Mouse (Mus musculus) heart, embryonic 14.5 days (tissue): ENCODE measurements around the gene Ikbke. TPM values are rescaled to one million over a fixed set of nuclear protein-coding genes. Genes with fewer than 3 reads are reported as not detected.

Experiments
- ATAC-seq: fragments of 200-750 bp; cut with Nextera tagmentation; 2 replicates; pipeline ENCODE4 v1.8.0; 2017; ENCODE audit warnings: low read depth, moderate TSS enrichment; ENCODE audit not compliant: insufficient number of reproducible peaks, insufficient read depth, low FRiP score
- H3K27ac ChIP-seq, 2 experiments: fragments of 200-500 bp in 1 of 2; fragments of 300-500 bp in 1 of 2; sonication (generic) in 1 of 2; replicated peaks in 1 of 2; 2 replicates each; pipeline ENCODE4 v1.5.1; 2012 to 2014; ENCODE audit warnings: low read depth in 2 of 2, low read length in 2 of 2, control low read depth in 1 of 2, mild to moderate bottlenecking in 1 of 2, mixed read lengths in 1 of 2; ENCODE audit not compliant: control insufficient read depth in 1 of 2, insufficient read depth in 1 of 2
- H3K27me3 ChIP-seq: fragments of 300-500 bp; sonication (generic); 2 replicates; pipeline ENCODE4 v1.6.1; 2014; ENCODE audit warnings: mild to moderate bottlenecking, low read length, control low read depth; ENCODE audit not compliant: control insufficient read depth, insufficient read depth
- H3K36me3 ChIP-seq: fragments of 300-500 bp; sonication (generic); 2 replicates; pipeline ENCODE4 v1.6.1; 2014; ENCODE audit warnings: mild to moderate bottlenecking, control low read depth, low read length, mixed read lengths; ENCODE audit not compliant: control insufficient read depth, insufficient read depth
- H3K4me1 ChIP-seq, 2 experiments: fragments of 200-500 bp in 1 of 2; fragments of 300-500 bp in 1 of 2; sonication (generic) in 1 of 2; 2 replicates each; pipeline ENCODE4 v1.6.1; 2012 to 2014; ENCODE audit warnings: low read length in 2 of 2, control low read depth in 1 of 2, mixed read lengths in 1 of 2; ENCODE audit not compliant: control insufficient read depth in 2 of 2, insufficient read depth in 2 of 2
- H3K4me2 ChIP-seq: fragments of 300-500 bp; sonication (generic); 2 replicates; pipeline ENCODE4 v1.6.1; 2014; ENCODE audit warnings: mild to moderate bottlenecking, low read length
- H3K4me3 ChIP-seq, 2 experiments: fragments of 200-500 bp in 1 of 2; fragments of 300-500 bp in 1 of 2; sonication (generic) in 1 of 2; 2 replicates each; pipeline ENCODE4 v1.5.1; 2012 to 2014; ENCODE audit warnings: low read length in 2 of 2, mild to moderate bottlenecking in 2 of 2, control low read depth in 1 of 2, low read depth in 1 of 2, moderate library complexity in 1 of 2; ENCODE audit not compliant: control insufficient read depth in 1 of 2, insufficient read depth in 1 of 2
- H3K9ac ChIP-seq: fragments of 300-500 bp; sonication (generic); 2 replicates; pipeline ENCODE4 v1.6.1; 2014; ENCODE audit warnings: mild to moderate bottlenecking, low read length
- H3K9me3 ChIP-seq: fragments of 300-500 bp; sonication (generic); 2 replicates; pipeline ENCODE4 v1.6.1; 2016; ENCODE audit warnings: low read length, control low read depth; ENCODE audit not compliant: control insufficient read depth
- WGBS: fragments of 180-500 bp; shearing (Covaris S2); extraction: QIAGEN DNeasy Blood & Tissue Kit; methylation state at CpG from one replicate; pipeline ENCODE4 v1.1.7; 2014; 5-methylcytosine and 5-hydroxymethylcytosine counted together
- polyA plus RNA-seq: library from polyadenylated mRNA; unstranded; fragments of >200 nt; fragmentation: Nextera tagmentation; extraction: Ambion mirVana; gene quantifications from 2 replicates; pipeline ENCODE4 v1.2.1, GENCODE M21; 2014

The Ikbke gene
- polyA plus RNA-seq, 1 experiment from 2014 or later, result 2.6 TPM

GRCm38 (mm10) chr1:131245926-131246325 lies 33.5 kb downstream of the Ikbke start:
- peak overlapping the region; percentile 94 for H3K4me2 ChIP-seq
- no peaks in the 10 kb centered on the region for H3K36me3 ChIP-seq
- H3K27ac ChIP-seq, result peak overlapping the region in 1 of 2 experiments; percentile 54; a peak in 2 of 4 replicates
- H3K4me1 ChIP-seq, result peaks cover 21 to 39% of the 10 kb centered on the region in 2 experiments
- no peak overlapping the region for H3K9ac ChIP-seq
- H3K4me3 ChIP-seq, result peak overlapping the region; percentile 72 to 91
- H3K27me3 ChIP-seq, result peaks cover 15% of the 10 kb centered on the region
- WGBS, result 8% methylated on average over 9 of the region's 9 CpGs
- H3K9me3 ChIP-seq, result no peaks in the 10 kb centered on the region
- 0 out of 2 replicates have a peak, but pooled peaks have one; percentile 23 for ATAC-seq

- Histone ChIP-seq H3K27ac (peak within 1 kb of the TSS in 1 of 2 experiments; percentile 54; a peak in 1 of 4 replicates), H3K9ac (peak within 1 kb of the TSS; percentile 78), H3K9me3 (no peaks in the 10 kb centered on the region), H3K4me2 (peak within 1 kb of the TSS; percentile 94), H3K27me3 (peaks cover 15% of the 10 kb centered on the region), H3K4me1 (peaks cover 15 to 32% of the 10 kb centered on the region in 2 experiments), H3K4me3 (peak within 1 kb of the TSS; percentile 72 to 91), H3K36me3 (no peaks in the 10 kb centered on the region)
- WGBS, result 1% methylated on average over 49 of the region's 60 CpGs
- peak; percentile 44; the same call in 1 of the 2 replicates for ATAC-seq
These were observed 34.1 kb downstream of the Ikbke start, which contains the start of gene Rassf5 for GRCm38 (mm10) chr1:131245089-131245856. Gene Rassf5, minus strand, starts transcription at chr1:131245258.

- Histone ChIP-seq H3K4me3 (peak overlapping the region; percentile 72 to 91), H3K9me3 (no peaks in the 10 kb centered on the region), H3K4me2 (peak overlapping the region; percentile 94), H3K36me3 (no peaks in the 10 kb centered on the region), H3K27ac (no peak overlapping the region), H3K4me1 (peaks cover 15 to 33% of the 10 kb centered on the region in 2 experiments), H3K27me3 (peaks cover 15% of the 10 kb centered on the region), H3K9ac (peak overlapping the region; percentile 78)
- under 1% methylated on average over 54 of the region's 57 CpGs for WGBS
- no peak; the same call in 1 of the 2 replicates for ATAC-seq
These were observed 34.8 kb downstream of the Ikbke start for GRCm38 (mm10) chr1:131244536-131245088.

GRCm38 (mm10) chr1:131242956-131243355 lies 36.5 kb downstream of the Ikbke start:
- no peak overlapping the region for H3K9ac ChIP-seq
- no peak for ATAC-seq
- WGBS, result 54% methylated on average over 6 of the region's 6 CpGs
- peaks cover 28 to 43% of the 10 kb centered on the region in 2 experiments for H3K4me1 ChIP-seq
- H3K36me3 ChIP-seq, result no peaks in the 10 kb centered on the region
- no peak overlapping the region for H3K4me2 ChIP-seq
- H3K27me3 ChIP-seq, result peaks cover 10% of the 10 kb centered on the region
- no peak overlapping the region for H3K27ac ChIP-seq
- no peaks in the 10 kb centered on the region for H3K9me3 ChIP-seq
- no peak overlapping the region for H3K4me3 ChIP-seq

- no peaks in the 10 kb centered on the region for H3K9me3 ChIP-seq
- H3K27ac ChIP-seq, result no peak overlapping the region
- no peak for ATAC-seq
- 71% methylated on average over 12 of the region's 12 CpGs for WGBS
- no peaks in the 10 kb centered on the region for H3K36me3 ChIP-seq
- H3K27me3 ChIP-seq, result peaks cover 10% of the 10 kb centered on the region
- H3K4me3 ChIP-seq, result no peak overlapping the region
- H3K9ac ChIP-seq, result peak overlapping the region; percentile 45
- peaks cover 20 to 34% of the 10 kb centered on the region in 2 experiments for H3K4me1 ChIP-seq
- H3K4me2 ChIP-seq, result no peak overlapping the region
These were observed 39.7 kb downstream of the Ikbke start for GRCm38 (mm10) chr1:131239576-131240193.

- H3K4me1 ChIP-seq, result peaks cover 22 to 36% of the 10 kb centered on the region in 2 experiments
- WGBS, result 54% methylated on average over 8 of the region's 8 CpGs
- peak; percentile 32; the same call in 1 of the 2 replicates for ATAC-seq
- no peak overlapping the region for H3K4me2 ChIP-seq
- peak overlapping the region; percentile 13 to 30; a peak in 2 of 4 replicates for H3K27ac ChIP-seq
- no peaks in the 10 kb centered on the region for H3K36me3 ChIP-seq
- H3K4me3 ChIP-seq, result no peak overlapping the region
- peak overlapping the region; percentile 45 for H3K9ac ChIP-seq
- peaks cover 9% of the 10 kb centered on the region for H3K27me3 ChIP-seq
- no peaks in the 10 kb centered on the region for H3K9me3 ChIP-seq
These were observed 40.5 kb downstream of the Ikbke start for GRCm38 (mm10) chr1:131238931-131239381.

GRCm38 (mm10) chr1:131236077-131236476 lies 43.3 kb downstream of the Ikbke start:
- H3K9me3 ChIP-seq, result no peaks in the 10 kb centered on the region
- no peak overlapping the region for H3K9ac ChIP-seq
- H3K4me3 ChIP-seq, result no peak overlapping the region
- H3K36me3 ChIP-seq, result no peaks in the 10 kb centered on the region
- no peak overlapping the region for H3K4me2 ChIP-seq
- H3K4me1 ChIP-seq, result peaks cover 34 to 48% of the 10 kb centered on the region in 2 experiments
- WGBS, result 45% methylated on average over 7 of the region's 7 CpGs
- H3K27me3 ChIP-seq, result no peaks in the 10 kb centered on the region
- no peak overlapping the region; a peak in 1 of 4 replicates for H3K27ac ChIP-seq
- no peak for ATAC-seq
